Mouse (Mus musculus) gastrocnemius, postnatal 36 days (tissue): Measurements from ENCODE around the gene Evc. TPM values are rescaled to one million over a fixed set of nuclear protein-coding genes. Genes with fewer than 3 reads are reported as not detected.

Experiments
- DNase-seq, 2 experiments: peaks; one replicate each; pipeline ENCODE4 v3.0.0; 2022
- intact Hi-C: fragments of 180-260 bp; cut with DNase I; formaldehyde crosslinking; loops from one replicate; pipeline ENCODE4 v1.15.1; 2025
- total RNA-seq, 2 experiments: library from RNA; stranded (reverse); gene quantifications; 2 replicates each; pipeline ENCODE4 v1.2.3; 2021

Gene Evc
- total RNA-seq, 2 experiments from 2014 or later: 25.4 to 26.9 TPM

DNA sequence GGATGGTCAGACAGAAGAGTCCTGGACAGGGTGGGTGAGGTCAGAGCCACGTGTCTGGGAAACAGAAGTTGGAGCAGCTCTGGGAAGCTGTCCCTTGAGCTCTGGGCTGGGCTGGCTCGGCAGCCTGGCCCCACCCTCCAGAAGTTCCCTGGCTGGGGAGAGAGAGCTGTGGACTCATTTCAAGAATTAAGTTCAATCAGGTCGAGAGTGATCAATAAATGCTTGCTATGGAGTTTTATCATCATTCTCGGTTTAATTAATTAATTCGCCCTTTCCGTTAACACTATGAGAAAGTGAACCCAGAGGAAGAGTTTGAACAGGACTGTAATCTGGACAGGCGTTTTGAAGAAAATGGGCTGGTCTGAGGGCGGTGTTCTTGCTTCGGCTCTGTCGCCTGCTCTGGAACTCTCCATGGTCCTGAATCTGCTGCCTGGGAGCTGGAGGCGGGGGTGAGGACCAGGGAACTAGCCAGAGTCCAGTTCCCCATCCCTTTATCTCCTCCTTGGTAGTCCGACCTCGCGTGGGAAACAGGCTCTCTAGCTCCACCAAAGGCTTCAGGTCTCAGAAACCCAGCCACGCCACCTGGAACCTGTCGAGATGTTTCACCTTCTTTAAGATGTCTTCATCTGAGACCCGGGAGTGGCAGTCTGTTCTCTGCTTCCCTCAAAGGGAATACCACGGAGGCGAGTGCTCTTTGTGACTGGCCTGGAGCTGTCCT, 93.4 kb downstream of the Evc start:
- intact Hi-C loops: no loop called here
- peak in 1 of 2 experiments; percentile 38 for DNase-seq

DNA sequence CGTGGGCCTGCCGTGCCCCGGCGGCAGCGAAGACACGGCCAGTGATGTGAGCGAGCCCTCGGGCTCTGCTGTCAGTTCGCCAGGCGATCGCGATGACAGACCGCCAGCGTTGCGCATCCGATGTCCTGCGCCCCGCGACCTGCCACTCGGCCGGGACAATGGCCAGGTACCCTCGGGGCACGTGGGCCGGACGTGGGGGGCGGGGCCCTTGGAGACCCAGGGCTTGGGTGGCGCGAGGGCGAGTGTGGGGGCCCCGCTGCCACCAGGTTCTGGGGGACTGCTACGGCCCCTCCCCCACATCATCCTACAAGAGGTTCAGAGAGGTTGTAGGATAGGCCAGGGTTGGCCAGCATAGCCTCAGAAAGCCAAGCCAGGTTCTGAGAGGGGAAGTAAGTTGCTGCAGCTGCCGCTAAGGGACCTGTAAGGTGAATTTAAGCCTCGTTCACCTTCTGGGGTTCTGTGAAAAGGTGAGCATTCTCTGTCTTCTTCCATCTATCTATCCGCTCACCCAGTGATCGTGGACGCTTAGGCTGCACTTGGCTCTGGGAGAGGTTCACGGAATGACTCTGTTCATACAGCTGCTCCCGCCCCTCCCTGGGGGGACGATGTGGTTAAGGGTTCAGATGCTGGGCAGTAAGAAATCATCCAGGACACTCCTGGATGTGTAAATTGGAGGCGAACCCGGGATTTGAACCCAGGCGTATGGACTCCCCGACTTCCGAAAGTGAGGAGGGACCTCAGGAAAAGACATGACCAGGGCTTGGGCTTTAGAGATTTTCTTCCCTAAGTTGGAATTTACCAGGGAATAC, 94.1 kb downstream of the Evc start:
- no peak for DNase-seq
- intact Hi-C loops: no loop called here

GRCm38 (mm10) chr5:37241651-37242151, 95.0 kb downstream of the Evc start, which contains the start of gene Crmp1:
Gene Crmp1, plus strand, starts transcription at chr5:37241940.
- intact Hi-C loops: no loop called here

GRCm38 (mm10) chr5:37241224-37241623, 95.5 kb downstream of the Evc start:
- intact Hi-C loops: no loop called here
- DNase-seq: no peak

More at GRCm38 (mm10) chr5:37241651-37242151, 95.0 kb downstream of the Evc start, which contains the start of gene Crmp1:
- no peak for DNase-seq

DNA sequence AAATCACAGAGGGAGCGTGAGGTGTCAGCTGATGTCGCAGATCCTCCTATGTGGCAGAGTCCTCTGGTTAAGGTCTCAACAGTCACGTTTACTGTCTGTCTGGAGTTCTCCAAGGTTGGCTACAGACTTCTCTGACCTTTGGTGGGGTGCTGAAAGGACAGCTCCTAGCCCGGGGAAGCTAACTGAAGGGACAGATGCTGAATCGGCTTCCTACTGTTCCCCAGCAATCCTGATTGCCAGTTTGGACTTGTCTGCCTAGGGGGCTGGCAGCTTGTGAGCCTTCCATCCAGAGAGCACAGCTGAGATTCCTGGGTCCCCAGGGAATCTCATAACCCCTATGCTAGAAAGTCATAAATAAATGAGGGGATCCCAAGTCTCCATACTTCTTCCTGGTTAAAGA, 96.1 kb downstream of the Evc start:
- DNase-seq: no peak
- intact Hi-C loops: no loop called here

Other genes starting within 250 kb of the Evc start
- gene Crmp1, start 95.0 kb downstream of the Evc start, total RNA-seq: under 1 TPM in 1 of 2 experiments, not detected in 1; 0.38 TPM
- 1 to 10 TPM; 7.9 to 8.5 TPM for gene Evc2, start 1.6 kb upstream of the Evc start, total RNA-seq